Mouse (Mus musculus): ENCODE results near the gene Xiap. TPM values are rescaled to one million over a fixed set of nuclear protein-coding genes. Genes with fewer than 3 reads are reported as not detected.

Gene Xiap
- polyA plus RNA-seq, 1 experiment from 2014 or later: 22.8 TPM

DNA sequence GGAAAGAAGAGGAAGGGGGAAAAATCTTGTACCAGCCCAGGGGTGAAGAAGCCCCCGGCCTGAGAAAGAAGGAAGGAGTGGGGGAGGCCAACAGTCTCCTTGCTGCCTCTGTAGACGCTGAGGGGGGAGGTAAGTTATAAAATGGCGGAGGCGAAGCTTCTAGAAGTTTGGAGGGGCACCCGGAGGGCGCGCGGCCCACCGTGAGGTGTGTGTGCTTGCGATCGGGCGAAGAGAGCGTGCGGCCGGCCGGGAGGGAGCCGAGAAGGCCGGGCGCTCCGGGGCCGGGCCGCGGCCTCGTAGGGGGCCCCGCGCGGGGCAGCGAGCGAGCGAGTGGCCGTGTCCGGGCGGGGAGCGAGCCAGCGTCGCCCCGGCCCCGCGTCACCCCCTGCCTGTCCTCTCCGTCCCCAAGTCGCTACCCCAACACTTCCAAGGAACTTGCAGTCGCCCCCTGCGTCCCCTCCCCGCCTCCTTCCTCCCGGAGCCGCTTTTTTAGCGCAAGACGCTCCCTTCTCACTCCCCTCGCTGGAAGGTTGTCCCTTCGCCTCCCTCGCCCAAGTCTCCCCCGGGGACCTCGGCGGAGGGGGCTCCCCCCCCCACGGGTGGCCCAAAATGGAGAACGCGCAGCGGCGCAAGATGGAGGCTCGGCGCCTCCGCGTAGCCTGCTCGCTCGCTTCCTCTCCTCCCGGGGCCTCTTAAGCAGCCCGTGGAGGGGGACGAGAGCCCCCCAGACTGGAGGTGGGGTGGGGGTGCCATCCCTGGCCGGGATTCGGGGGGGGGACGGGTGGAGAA, 90.3 kb downstream of the Xiap start:
- Histone ChIP-seq H3K9me3 (ENCODE audit: control insufficient read depth, low read depth, low read length) (no peaks in the 10 kb centered on the region), H3K4me2 (replicated peaks; ENCODE audit: low read depth, low read length) (peak overlapping the region; percentile 28), H3K27ac (ENCODE audit: low read length) (peak overlapping the region; percentile 100), H3K36me3 (ENCODE audit: control insufficient read depth, insufficient read depth, low read length) (no peaks in the 10 kb centered on the region), H3K4me1 (ENCODE audit: control insufficient read depth, insufficient read depth, low read length) (no peaks in the 10 kb centered on the region), H3K27me3 (ENCODE audit: control insufficient read depth, insufficient read depth, low read length) (no peaks in the 10 kb centered on the region), H3K4me3 (ENCODE audit: low read depth, low read length) (peak overlapping the region; percentile 60), H3K9ac (replicated peaks; ENCODE audit: low read depth, low read length) (peak overlapping the region; percentile 89)
- peak; percentile 19; the same call in 1 of the 2 replicates for ATAC-seq (ENCODE audit: insufficient number of reproducible peaks, insufficient read depth, low FRiP score, low read depth)
- WGBS: 22% methylated on average over 48 of the region's 71 CpGs

DNA sequence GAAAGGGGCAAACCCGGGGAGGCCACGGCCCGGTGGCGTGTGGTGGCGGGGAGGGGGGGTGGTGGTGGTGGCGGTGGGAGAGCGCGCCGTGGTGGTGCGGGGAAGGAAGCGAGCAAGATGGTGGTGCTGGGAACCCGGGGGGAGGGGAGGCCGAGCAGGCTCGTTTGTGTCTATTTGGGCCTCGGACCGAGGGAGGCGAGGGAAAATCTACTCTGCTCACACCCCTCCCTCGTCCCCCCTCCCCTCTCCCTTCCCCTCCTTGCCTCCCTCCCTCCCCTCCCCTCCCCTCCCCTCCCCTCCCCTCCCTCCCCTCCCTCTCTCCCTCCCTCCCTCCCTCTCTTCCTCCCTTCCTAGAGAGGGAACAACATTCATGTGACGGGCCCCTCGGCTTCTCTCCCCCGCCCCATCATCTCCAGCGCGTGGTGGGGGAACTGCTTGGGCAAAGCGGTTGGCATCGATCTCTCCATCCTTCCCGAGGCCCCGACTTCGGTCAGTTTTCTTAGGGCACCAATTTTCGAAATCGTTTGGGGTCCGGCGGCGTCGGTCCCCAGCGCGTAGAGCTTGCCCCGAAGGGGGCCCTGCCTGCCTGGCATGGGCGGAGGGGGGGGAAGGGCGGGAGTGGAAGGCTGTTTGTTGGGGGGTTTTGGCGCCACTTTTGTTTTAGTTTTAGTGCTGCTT, 91.0 kb downstream of the Xiap start:
- Histone ChIP-seq H3K27ac (ENCODE audit: low read length) (peak overlapping the region; percentile 100), H3K4me2 (replicated peaks; ENCODE audit: low read depth, low read length) (peak overlapping the region; percentile 28; the same call in 1 of the 2 replicates), H3K9ac (replicated peaks; ENCODE audit: low read depth, low read length) (peak overlapping the region; percentile 89), H3K36me3 (ENCODE audit: control insufficient read depth, insufficient read depth, low read length) (no peaks in the 10 kb centered on the region), H3K27me3 (ENCODE audit: control insufficient read depth, insufficient read depth, low read length) (no peaks in the 10 kb centered on the region), H3K4me1 (ENCODE audit: control insufficient read depth, insufficient read depth, low read length) (no peaks in the 10 kb centered on the region), H3K9me3 (ENCODE audit: control insufficient read depth, low read depth, low read length) (no peaks in the 10 kb centered on the region), H3K4me3 (ENCODE audit: low read depth, low read length) (peak overlapping the region; percentile 60)
- 24% methylated on average over 23 of the region's 40 CpGs for WGBS
- ATAC-seq (ENCODE audit: insufficient number of reproducible peaks, insufficient read depth, low FRiP score, low read depth): peak; percentile 83

DNA sequence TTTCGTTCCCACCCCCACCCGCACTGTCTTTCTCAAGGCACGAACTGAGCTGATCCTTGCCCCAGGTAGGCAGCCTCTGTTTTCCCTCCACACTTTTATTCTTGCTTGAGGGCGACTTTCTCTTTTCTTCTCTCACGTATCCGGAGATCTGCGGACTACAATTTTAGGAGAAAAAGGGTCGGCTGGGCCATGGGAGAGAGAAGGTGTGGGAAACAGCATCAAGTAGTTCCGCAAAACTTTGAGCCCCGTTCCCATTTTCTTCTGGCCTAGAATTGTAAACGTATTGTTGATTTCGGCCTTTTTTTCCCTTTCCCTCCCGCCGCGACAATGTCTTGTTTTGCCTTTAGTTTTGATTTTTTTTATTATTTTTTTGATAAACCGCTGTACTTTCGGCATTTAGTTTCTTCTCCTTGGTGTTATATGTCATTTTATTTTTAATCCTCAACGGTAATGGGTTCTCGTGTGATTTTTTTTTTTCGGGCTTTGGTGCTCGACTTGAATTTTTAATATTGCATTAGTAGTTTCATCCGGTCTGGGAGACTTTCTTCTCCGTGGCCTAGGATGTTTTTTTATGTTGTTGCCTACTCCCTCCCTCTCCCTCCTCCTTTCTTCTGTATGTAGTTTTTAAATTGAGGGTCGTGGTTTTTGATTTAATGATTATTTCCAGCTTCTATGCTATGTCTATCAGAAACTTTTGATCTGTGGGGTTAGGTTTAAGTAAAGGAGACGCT, 91.7 kb downstream of the Xiap start:
- peak overlapping the region; percentile 46 for H3K4me2 ChIP-seq (replicated peaks; ENCODE audit: low read depth, low read length)
- no peak for ATAC-seq (ENCODE audit: insufficient number of reproducible peaks, insufficient read depth, low FRiP score, low read depth)
- no peaks in the 10 kb centered on the region for H3K36me3 ChIP-seq (ENCODE audit: control insufficient read depth, insufficient read depth, low read length)
- no peaks in the 10 kb centered on the region for H3K9me3 ChIP-seq (ENCODE audit: control insufficient read depth, low read depth, low read length)
- peak overlapping the region; percentile 94 for H3K27ac ChIP-seq (ENCODE audit: low read length)
- no peaks in the 10 kb centered on the region for H3K27me3 ChIP-seq (ENCODE audit: control insufficient read depth, insufficient read depth, low read length)
- H3K4me3 ChIP-seq (ENCODE audit: low read depth, low read length): peak overlapping the region; percentile 42
- peak overlapping the region; percentile 53 for H3K9ac ChIP-seq (replicated peaks; ENCODE audit: low read depth, low read length)
- no peaks in the 10 kb centered on the region for H3K4me1 ChIP-seq (ENCODE audit: control insufficient read depth, insufficient read depth, low read length)
- 11% methylated on average over 25 of the region's 25 CpGs for WGBS

DNA sequence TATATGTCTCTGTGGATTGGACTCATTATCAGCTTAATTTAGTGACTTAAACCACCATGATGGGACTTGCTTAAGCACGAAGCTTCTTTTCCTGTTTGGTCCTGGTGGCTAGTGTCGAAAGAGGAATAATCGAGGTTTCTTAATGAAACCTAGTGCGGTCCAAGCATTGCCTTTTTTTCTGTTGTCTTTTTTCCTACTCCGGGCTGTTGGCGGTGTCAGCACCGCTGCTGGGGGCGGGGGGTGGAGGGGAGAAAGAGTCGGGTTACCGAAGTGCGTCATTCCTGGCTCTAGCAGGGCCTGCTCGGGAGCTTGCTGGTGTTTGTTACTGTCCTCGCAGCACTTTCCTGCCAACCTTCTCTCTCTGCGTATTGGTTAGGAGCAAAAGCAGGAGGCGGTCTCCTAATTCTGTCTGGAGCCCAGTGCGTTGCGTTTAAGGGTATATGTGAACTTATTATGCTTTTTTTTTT, 92.5 kb downstream of the Xiap start:
- peak overlapping the region; percentile 46 for H3K4me2 ChIP-seq (replicated peaks; ENCODE audit: low read depth, low read length)
- H3K4me1 ChIP-seq (ENCODE audit: control insufficient read depth, insufficient read depth, low read length): no peaks in the 10 kb centered on the region
- peak overlapping the region; percentile 53 for H3K9ac ChIP-seq (replicated peaks; ENCODE audit: low read depth, low read length)
- WGBS: 10% methylated on average over 17 of the region's 17 CpGs
- H3K27me3 ChIP-seq (ENCODE audit: control insufficient read depth, insufficient read depth, low read length): no peaks in the 10 kb centered on the region
- H3K9me3 ChIP-seq (ENCODE audit: control insufficient read depth, low read depth, low read length): no peaks in the 10 kb centered on the region
- peak; percentile 79 for ATAC-seq (ENCODE audit: insufficient number of reproducible peaks, insufficient read depth, low FRiP score, low read depth)
- no peaks in the 10 kb centered on the region for H3K36me3 ChIP-seq (ENCODE audit: control insufficient read depth, insufficient read depth, low read length)
- peak overlapping the region; percentile 42 for H3K4me3 ChIP-seq (ENCODE audit: low read depth, low read length)
- H3K27ac ChIP-seq (ENCODE audit: low read length): peak overlapping the region; percentile 94

DNA sequence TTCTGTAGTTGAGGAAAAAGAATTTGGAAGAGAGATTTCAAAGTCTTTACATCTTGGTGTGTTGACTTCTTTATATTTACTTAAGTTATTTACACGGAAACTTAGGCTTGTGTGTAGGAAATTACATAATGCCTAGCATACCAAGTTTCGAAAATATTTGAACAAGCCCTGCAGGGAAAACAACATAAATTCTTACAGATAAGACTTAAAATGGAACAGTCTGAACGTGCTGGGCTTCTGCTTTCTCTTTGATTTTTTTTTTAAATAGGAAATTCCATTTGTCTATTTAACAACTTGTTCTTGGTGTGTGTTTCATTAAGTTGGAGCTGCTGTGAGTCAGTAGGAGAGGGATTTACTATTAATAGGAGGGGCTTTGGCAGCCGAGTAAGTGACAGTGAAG, 93.6 kb downstream of the Xiap start:
- no peak overlapping the region for H3K27ac ChIP-seq (ENCODE audit: low read length)
- WGBS: 27% methylated on average over 4 of the region's 4 CpGs
- no peaks in the 10 kb centered on the region for H3K27me3 ChIP-seq (ENCODE audit: control insufficient read depth, insufficient read depth, low read length)
- H3K4me1 ChIP-seq (ENCODE audit: control insufficient read depth, insufficient read depth, low read length): no peaks in the 10 kb centered on the region
- H3K4me3 ChIP-seq (ENCODE audit: low read depth, low read length): peak overlapping the region; percentile 42
- no peaks in the 10 kb centered on the region for H3K9me3 ChIP-seq (ENCODE audit: control insufficient read depth, low read depth, low read length)
- no peak for ATAC-seq (ENCODE audit: insufficient number of reproducible peaks, insufficient read depth, low FRiP score, low read depth)
- no peak overlapping the region for H3K9ac ChIP-seq (replicated peaks; ENCODE audit: low read depth, low read length)
- H3K36me3 ChIP-seq (ENCODE audit: control insufficient read depth, insufficient read depth, low read length): no peaks in the 10 kb centered on the region
- H3K4me2 ChIP-seq (replicated peaks; ENCODE audit: low read depth, low read length): peak overlapping the region; percentile 46

Other genes starting within 250 kb of the Xiap start
- 110 and 111 TPM in 2 replicates for gene Thoc2, start 139.0 kb upstream of the Xiap start, polyA plus RNA-seq (2014; fragmentation: Nextera tagmentation; extraction: Ambion mirVana)
- 55.8 and 59.5 TPM in 2 replicates for gene Stag2, start 89.6 kb downstream of the Xiap start, polyA plus RNA-seq (2014; fragmentation: Nextera tagmentation; extraction: Ambion mirVana)

Data from stomach, embryonic 14.5 days (tissue).